Mouse (Mus musculus) ES-Bruce4 (cell line): Measurements from ENCODE around the gene Dcst2.

Experiments used
- CTCF ChIP-seq: IDR thresholded peaks from one replicate; pipeline ENCODE4 v1.8.1; 2011; ENCODE audit warnings: low read depth, low read length
- EP300 ChIP-seq: IDR thresholded peaks from 2 replicates; pipeline ENCODE4 v1.6.1; 2011; ENCODE audit warnings: low read depth, low read length; ENCODE audit not compliant: insufficient read depth
- POLR2A ChIP-seq: IDR thresholded peaks from one replicate; pipeline ENCODE4 v1.8.1; 2011; ENCODE audit warnings: low read length; ENCODE audit not compliant: insufficient read depth

DNA sequence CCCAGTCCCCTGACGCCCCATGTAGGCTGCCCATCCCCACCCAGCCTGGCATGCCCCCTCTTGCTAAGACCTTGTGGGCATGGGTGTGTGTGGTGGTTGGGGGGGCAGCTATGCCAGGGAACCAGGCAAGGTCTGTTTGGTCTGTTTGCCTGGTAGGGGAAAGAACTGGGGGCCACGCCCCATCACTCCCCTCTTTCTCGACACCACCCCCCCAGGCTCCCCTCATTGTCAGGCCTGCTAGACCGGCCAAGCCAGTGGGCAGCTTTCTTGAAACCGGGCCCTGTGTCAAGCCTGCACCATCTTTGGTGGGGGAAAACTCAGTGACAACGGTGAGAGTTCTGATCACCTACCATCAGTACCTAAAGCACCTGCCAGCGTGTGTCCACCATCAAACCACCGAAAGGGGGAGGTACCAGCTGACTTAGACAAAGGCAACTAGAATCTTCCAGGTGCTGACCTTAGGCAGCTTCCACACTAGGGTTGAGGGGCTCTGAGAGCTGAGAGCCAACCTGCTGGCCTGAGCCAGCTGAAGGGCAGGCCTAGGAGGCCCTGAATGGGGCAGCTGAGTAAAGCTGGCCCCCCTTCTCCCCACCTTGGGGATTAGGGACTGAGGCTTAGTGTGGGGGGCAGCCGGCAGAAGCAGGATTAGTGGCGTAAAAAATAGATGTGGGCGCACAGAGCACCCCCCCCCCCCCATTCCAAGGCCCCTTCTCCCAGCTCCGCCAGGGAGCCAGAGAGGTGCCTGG lies 22.7 kb downstream of the Dcst2 start:
- no peak for TF ChIP-seq EP300
- no peak for TF ChIP-seq POLR2A
- TF ChIP-seq CTCF: no peak
